Mouse (Mus musculus): ENCODE data around the gene Saxo1. TPM values are rescaled to one million over a fixed set of nuclear protein-coding genes. Genes with fewer than 3 reads are reported as not detected.

The Saxo1 gene
- polyA plus RNA-seq, 1 experiment from 2014 or later, result not detected

Other genes starting within 250 kb of the Saxo1 start
- 154 and 160 TPM in 2 replicates for gene Rraga, start 17.3 kb upstream of the Saxo1 start, polyA plus RNA-seq (2015; fragmentation: Nextera tagmentation; extraction: Ambion mirVana)
- 5.0 and 5.5 TPM in 2 replicates for gene Haus6, start 53.7 kb upstream of the Saxo1 start, polyA plus RNA-seq (2015; fragmentation: Nextera tagmentation; extraction: Ambion mirVana)
- gene Plin2, start 111.7 kb upstream of the Saxo1 start, polyA plus RNA-seq (2015; fragmentation: Nextera tagmentation; extraction: Ambion mirVana), result 49.5 and 53.8 TPM in 2 replicates
- 3.0 and 3.2 TPM in 2 replicates for gene Dennd4c, start 190.2 kb upstream of the Saxo1 start, polyA plus RNA-seq (2015; fragmentation: Nextera tagmentation; extraction: Ambion mirVana)